In the genomic region with DNA sequence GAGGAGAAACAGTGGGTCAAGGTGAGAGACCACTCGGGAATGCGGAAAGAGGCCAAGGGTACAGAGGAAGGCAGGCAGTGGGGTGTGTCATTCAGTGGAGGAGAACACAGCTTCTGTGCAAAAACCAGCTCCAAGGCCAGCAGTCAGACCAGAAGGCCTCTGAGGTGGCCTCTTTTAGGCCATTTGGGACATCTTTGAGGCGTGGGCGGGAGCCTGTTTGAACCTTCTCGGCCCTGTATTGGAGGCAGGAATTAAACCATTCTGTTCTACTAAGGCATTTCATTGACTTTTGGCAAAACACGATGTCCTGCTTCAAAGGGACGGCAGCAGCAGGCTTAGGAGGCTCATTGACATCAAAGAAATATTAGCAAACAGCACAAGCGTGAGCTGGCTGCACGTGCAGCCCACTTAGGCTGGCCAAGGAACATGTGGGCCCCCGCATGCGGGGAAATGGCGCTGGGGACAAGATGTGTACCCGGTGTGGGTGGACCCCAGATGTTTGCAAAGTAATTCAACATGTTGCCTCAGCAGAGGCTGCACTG, we compare ENCODE assay signal across 11 mouse cellular contexts.
DNase-seq lines count a peak whose midpoint lies in the region; ATAC-seq and TF ChIP-seq lines count a peak whose summit lies in the region.
"Had no signal": no experiment of that assay in that cellular context is flagged by ENCODE, and none has a peak within 500 bp of the region (broad histone marks: within the 10 kb centered on the region; RNA-seq: fewer than 3 reads in every experiment).

No protein-coding gene starts in this region.

- no peaks in the 10 kb centered on the region for H3K27me3 ChIP-seq in intestine, embryonic 14.5 days (replicated peaks; ENCODE audit: control insufficient read depth, insufficient read depth, low read length)
- H3K27me3 ChIP-seq in intestine, postnatal 0 days (replicated peaks; ENCODE audit: control insufficient read depth, insufficient read depth, low read length): no peaks in the 10 kb centered on the region
- H3K27me3 ChIP-seq in embryonic facial prominence, embryonic 14.5 days (replicated peaks; ENCODE audit: control insufficient read depth, insufficient read depth, low read length): no peaks in the 10 kb centered on the region
- H3K27me3 ChIP-seq in limb, embryonic 12.5 days: no peaks in the 10 kb centered on the region; the same call in 1 of the 2 replicates
- no peaks in the 10 kb centered on the region for H3K27me3 ChIP-seq in intestine, embryonic 15.5 days (replicated peaks)
- H3K27me3 ChIP-seq: stomach, embryonic 15.5 days had no signal

- no peak for TF ChIP-seq CTCF in intestine, postnatal 0 days (IDR thresholded peaks at IDR 0.05; ENCODE audit: low read depth)

- H3K9ac ChIP-seq in intestine, embryonic 14.5 days (ENCODE audit: low read length): no peak overlapping the region
- no peak overlapping the region for H3K9ac ChIP-seq in intestine, postnatal 0 days (ENCODE audit: low read depth, low read length)
- no peak overlapping the region for H3K9ac ChIP-seq in embryonic facial prominence, embryonic 14.5 days (ENCODE audit: low read depth, low read length)
- no peak overlapping the region for H3K9ac ChIP-seq in limb, embryonic 12.5 days (replicated peaks)
- H3K9ac ChIP-seq in intestine, embryonic 15.5 days: no peak overlapping the region
- H3K9ac ChIP-seq: stomach, embryonic 15.5 days had no signal

- H3K9me3 ChIP-seq in intestine, embryonic 14.5 days (ENCODE audit: control insufficient read depth, low read length): no peaks in the 10 kb centered on the region
- H3K9me3 ChIP-seq in intestine, postnatal 0 days (ENCODE audit: control insufficient read depth): no peaks in the 10 kb centered on the region
- H3K9me3 ChIP-seq in embryonic facial prominence, embryonic 14.5 days (ENCODE audit: control insufficient read depth, low read length): no peaks in the 10 kb centered on the region
- no peaks in the 10 kb centered on the region for H3K9me3 ChIP-seq in limb, embryonic 12.5 days
- H3K9me3 ChIP-seq in intestine, embryonic 15.5 days: no peaks in the 10 kb centered on the region
- H3K9me3 ChIP-seq: stomach, embryonic 15.5 days had no signal

- DNase-seq in intestine, embryonic 14.5 days (ENCODE audit: low spot score): no peak
- DNase-seq in embryonic facial prominence, embryonic 14.5 days (ENCODE audit: low spot score): peak; percentile 59
- peak; percentile 48 for DNase-seq in skeletal muscle tissue, adult 2 months (ENCODE audit: low read depth, low spot score)
- DNase-seq in left cerebral cortex, adult 8-10 months (ENCODE audit: low spot score in 2 of 2): no peak
- no peak for DNase-seq in frontal cortex, postnatal 25 days (ENCODE audit: low spot score in 2 of 2)

- no peaks in the 10 kb centered on the region; the same call in 1 of the 2 replicates for H3K4me1 ChIP-seq in intestine, embryonic 14.5 days (replicated peaks; ENCODE audit: control insufficient read depth, insufficient read depth, low read length)
- H3K4me1 ChIP-seq in intestine, postnatal 0 days (replicated peaks; ENCODE audit: control insufficient read depth, insufficient read depth, low read length): no peaks in the 10 kb centered on the region
- H3K4me1 ChIP-seq in embryonic facial prominence, embryonic 14.5 days (ENCODE audit: control insufficient read depth, insufficient read depth, low read length): peaks cover 11% of the 10 kb centered on the region
- H3K4me1 ChIP-seq in limb, embryonic 12.5 days (replicated peaks): peaks cover 58% of the 10 kb centered on the region
- H3K4me1 ChIP-seq in intestine, embryonic 15.5 days (replicated peaks): 0 out of 2 replicates have a peak, but pooled peaks cover 3% of the 10 kb centered on the region

- 0 out of 2 replicates have a peak overlapping the region, but pooled peaks have one; percentile 7 for H3K27ac ChIP-seq in intestine, embryonic 14.5 days (ENCODE audit: low read depth)
- H3K27ac ChIP-seq in intestine, postnatal 0 days (ENCODE audit: low read depth, low read length): no peak overlapping the region
- no peak overlapping the region for H3K27ac ChIP-seq in embryonic facial prominence, embryonic 14.5 days (replicated peaks; ENCODE audit: low read depth, low read length)
- H3K27ac ChIP-seq in limb, embryonic 12.5 days: peak overlapping the region; percentile 76
- no peak overlapping the region for H3K27ac ChIP-seq in intestine, embryonic 15.5 days
- H3K27ac ChIP-seq: heart, adult 2 months; stomach, embryonic 15.5 days had no signal

- no peaks in the 10 kb centered on the region for H3K36me3 ChIP-seq in intestine, embryonic 14.5 days (ENCODE audit: control insufficient read depth, insufficient read depth, low read length)
- H3K36me3 ChIP-seq in intestine, postnatal 0 days (ENCODE audit: control insufficient read depth, insufficient read depth): no peaks in the 10 kb centered on the region
- no peaks in the 10 kb centered on the region for H3K36me3 ChIP-seq in embryonic facial prominence, embryonic 14.5 days (ENCODE audit: control insufficient read depth, insufficient read depth, low read length)
- no peaks in the 10 kb centered on the region for H3K36me3 ChIP-seq in limb, embryonic 12.5 days
- H3K36me3 ChIP-seq in intestine, embryonic 15.5 days: no peaks in the 10 kb centered on the region
- H3K36me3 ChIP-seq: stomach, embryonic 15.5 days had no signal

- H3K4me3 ChIP-seq in intestine, embryonic 14.5 days (ENCODE audit: low read depth, low read length): no peak overlapping the region
- no peak overlapping the region for H3K4me3 ChIP-seq in intestine, postnatal 0 days (ENCODE audit: low read depth, low read length)
- no peak overlapping the region for H3K4me3 ChIP-seq in embryonic facial prominence, embryonic 14.5 days (ENCODE audit: low read depth, low read length)
- no peak overlapping the region for H3K4me3 ChIP-seq in limb, embryonic 12.5 days (replicated peaks)
- H3K4me3 ChIP-seq in intestine, embryonic 15.5 days (replicated peaks): no peak overlapping the region
- H3K4me3 ChIP-seq: heart, adult 2 months; stomach, embryonic 15.5 days had no signal

- no peak for ATAC-seq in intestine, embryonic 14.5 days (replicated peaks; ENCODE audit: low FRiP score, low TSS enrichment, low read depth)
- ATAC-seq in intestine, postnatal 0 days: no peak
- ATAC-seq in embryonic facial prominence, embryonic 14.5 days (ENCODE audit: low read depth): no peak
- peak; percentile 48; the same call in 1 of the 2 replicates for ATAC-seq in limb, embryonic 12.5 days (ENCODE audit: insufficient number of reproducible peaks, insufficient read depth, low FRiP score, low TSS enrichment, low read depth)
- no peak for ATAC-seq in intestine, embryonic 15.5 days
- ATAC-seq: hindbrain, embryonic 16.5 days had no signal

- no peak overlapping the region for H3K4me2 ChIP-seq in intestine, embryonic 14.5 days (ENCODE audit: low read length)
- H3K4me2 ChIP-seq in intestine, postnatal 0 days (replicated peaks; ENCODE audit: low read depth): no peak overlapping the region
- no peak overlapping the region for H3K4me2 ChIP-seq in embryonic facial prominence, embryonic 14.5 days (ENCODE audit: low read depth, low read length)
- H3K4me2 ChIP-seq in limb, embryonic 12.5 days: no peak overlapping the region
- no peak overlapping the region for H3K4me2 ChIP-seq in intestine, embryonic 15.5 days (replicated peaks)
- H3K4me2 ChIP-seq: stomach, embryonic 15.5 days had no signal

- WGBS in intestine, embryonic 14.5 days: 69% methylated on average over 13 of the region's 13 CpGs
- 70% methylated on average over 13 of the region's 13 CpGs for WGBS in intestine, postnatal 0 days
- WGBS in embryonic facial prominence, embryonic 14.5 days: 56% methylated on average over 13 of the region's 13 CpGs
- WGBS in limb, embryonic 12.5 days: 35% methylated on average over 13 of the region's 13 CpGs
- WGBS in intestine, embryonic 15.5 days: 65% methylated on average over 13 of the region's 13 CpGs

Comparison
In these comparisons a context has a peak if more than half of its experiments do, and no peak if none do; other contexts are left out.
1. H3K27ac ChIP-seq: peak in intestine, embryonic 14.5 days (single experiment) and limb, embryonic 12.5 days (single experiment); none in intestine, postnatal 0 days (single experiment), embryonic facial prominence, embryonic 14.5 days (single experiment) and intestine, embryonic 15.5 days (single experiment).
2. DNase-seq: peak in embryonic facial prominence, embryonic 14.5 days (single experiment) and skeletal muscle tissue, adult 2 months (single experiment); none in intestine, embryonic 14.5 days (single experiment), left cerebral cortex, adult 8-10 months (0 of 2) and frontal cortex, postnatal 25 days (0 of 2).